Mouse (Mus musculus) right cerebral cortex, postnatal 4 days (tissue): Measurements from ENCODE around the gene Scimp.
"Not testable (repeated sequence)": the region's sequence is repeated elsewhere in the genome, so short reads cannot be mapped to it uniquely, and the experiment has no call there.

Experiments
- DNase-seq: peaks from one replicate; pipeline ENCODE4 v3.0.0-alpha.2; 2022

Gene Scimp

GRCm38 (mm10) chr11:70763936-70764808 is 48.2 kb downstream of the Scimp start, which contains the start of gene Zfp3:
TSS of gene Zfp3 (plus strand) at chr11:70764209.
- peak; percentile 74 for DNase-seq

GRCm38 (mm10) chr11:70763582-70763935 is 48.8 kb downstream of the Scimp start:
- DNase-seq: no peak

DNA sequence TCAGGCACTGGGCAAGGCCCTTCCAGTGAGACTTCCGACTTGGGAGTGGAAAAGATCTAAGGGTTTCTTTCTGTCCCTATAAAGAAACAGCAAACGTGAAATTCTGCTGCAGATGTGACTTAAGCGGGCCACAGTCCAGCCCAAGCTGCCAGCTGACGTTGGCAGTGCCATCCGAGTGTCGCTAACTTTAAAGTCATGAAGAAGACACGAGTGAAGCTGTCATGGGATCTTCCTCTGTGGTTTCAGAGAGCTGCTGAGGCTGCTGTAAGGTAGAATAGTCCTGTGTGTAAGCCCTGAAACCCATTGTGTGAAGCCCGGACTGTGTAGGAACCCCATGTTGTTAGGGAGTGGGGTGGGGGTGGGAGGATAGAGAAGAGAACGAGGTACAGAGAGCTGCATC is 49.7 kb downstream of the Scimp start:
- DNase-seq: no peak

GRCm38 (mm10) chr11:70760446-70760845 is 51.9 kb downstream of the Scimp start:
- not testable (repeated sequence) for DNase-seq

DNA sequence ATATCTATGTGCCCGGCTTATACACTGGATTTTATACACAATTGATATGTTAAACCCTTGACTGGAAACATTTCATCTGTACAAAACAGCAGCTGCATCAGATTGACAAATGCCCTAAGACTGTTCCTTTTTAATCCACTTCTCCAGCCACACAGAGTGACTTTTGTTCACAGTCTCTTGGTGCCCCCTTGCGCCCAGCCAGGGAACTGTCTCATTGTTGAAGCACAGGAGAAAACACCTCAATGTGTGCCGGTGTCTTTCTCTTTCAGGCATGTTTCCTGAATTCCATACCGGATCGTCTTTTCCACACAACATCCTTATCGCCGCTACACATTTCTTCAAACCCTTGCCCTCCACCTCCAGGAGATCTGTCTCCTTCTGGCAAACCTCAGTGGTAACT is 56.7 kb downstream of the Scimp start:
- DNase-seq: peak; percentile 94

- no peak for DNase-seq
These were observed 57.4 kb downstream of the Scimp start for GRCm38 (mm10) chr11:70754958-70755357.

DNA sequence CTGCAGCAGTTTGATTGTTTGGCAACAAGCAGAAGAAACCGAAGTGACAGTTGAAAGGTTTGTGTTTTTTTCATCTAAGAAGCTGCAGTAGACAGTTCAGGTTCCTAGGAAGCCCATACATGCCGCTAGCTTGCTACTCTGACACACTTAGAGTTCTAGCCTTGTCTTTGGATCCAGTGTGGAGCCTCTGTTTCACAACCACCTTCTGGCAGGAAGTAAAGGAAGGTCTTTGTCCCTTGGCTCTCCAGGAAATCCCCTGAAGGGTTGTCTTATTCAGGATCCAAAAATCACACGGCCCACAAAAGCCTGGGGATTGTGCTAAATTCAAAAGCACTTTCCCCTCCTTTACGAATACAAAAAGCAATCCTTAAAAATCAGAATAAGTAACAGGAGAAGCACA is 57.9 kb downstream of the Scimp start:
- no peak for DNase-seq

GRCm38 (mm10) chr11:70753146-70753545 is 59.2 kb downstream of the Scimp start:
- no peak for DNase-seq

- DNase-seq: no peak
These were observed 59.9 kb downstream of the Scimp start for GRCm38 (mm10) chr11:70752337-70753017.

DNA sequence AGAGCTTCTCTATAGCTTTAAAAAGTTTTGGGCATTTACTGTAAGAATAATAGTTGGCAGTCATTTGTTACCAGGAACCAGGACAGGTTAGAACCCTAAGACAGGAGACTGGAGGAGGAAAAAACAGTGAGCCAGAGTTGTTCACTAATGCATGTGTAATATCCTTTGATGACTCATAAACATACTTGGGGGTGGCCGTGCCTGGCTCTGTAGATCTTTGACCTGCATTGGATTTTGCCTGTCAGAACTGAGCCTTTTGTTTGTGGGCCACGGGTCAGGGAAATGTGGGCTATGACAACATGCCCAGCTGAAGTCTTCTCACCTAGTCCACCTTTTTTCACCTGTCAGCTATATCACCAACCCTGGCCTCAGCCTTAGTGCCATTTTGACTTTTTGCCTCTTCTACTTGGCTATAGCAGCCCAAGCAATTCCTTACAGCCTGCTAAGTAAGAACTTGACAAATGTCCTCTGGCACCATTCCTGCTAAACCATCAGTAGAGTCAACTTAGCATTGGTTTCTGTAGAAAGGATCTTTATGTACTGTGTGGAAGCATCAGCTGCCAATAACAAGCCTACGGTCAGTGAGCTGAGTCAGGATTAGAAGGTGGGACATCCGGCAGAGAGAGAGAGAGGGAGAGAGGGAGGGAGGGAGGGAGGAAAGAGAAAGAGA is 64.4 kb downstream of the Scimp start:
- DNase-seq: no peak

DNA sequence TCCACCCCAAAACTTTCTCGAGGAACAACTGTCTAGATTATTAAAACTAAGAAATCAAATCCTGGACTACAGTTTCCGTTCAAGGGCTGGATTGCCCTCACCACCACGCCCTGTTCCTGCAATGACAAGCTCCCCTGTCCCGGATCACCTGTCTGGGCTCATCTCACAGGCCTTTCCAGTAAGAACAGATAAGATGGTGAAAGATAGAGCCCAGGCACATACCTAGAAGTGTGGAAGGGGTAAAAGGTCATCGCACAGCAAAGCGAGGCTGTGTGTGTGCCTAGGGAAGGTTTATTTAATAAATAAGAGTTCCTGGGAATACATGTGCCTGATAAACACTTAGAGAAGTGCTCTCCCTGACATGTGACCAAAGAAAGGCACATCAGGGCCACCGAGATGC is 66.8 kb downstream of the Scimp start:
- no peak for DNase-seq

- peak; percentile 26 for DNase-seq
These were observed 69.6 kb downstream of the Scimp start for GRCm38 (mm10) chr11:70742581-70743459.

DNA sequence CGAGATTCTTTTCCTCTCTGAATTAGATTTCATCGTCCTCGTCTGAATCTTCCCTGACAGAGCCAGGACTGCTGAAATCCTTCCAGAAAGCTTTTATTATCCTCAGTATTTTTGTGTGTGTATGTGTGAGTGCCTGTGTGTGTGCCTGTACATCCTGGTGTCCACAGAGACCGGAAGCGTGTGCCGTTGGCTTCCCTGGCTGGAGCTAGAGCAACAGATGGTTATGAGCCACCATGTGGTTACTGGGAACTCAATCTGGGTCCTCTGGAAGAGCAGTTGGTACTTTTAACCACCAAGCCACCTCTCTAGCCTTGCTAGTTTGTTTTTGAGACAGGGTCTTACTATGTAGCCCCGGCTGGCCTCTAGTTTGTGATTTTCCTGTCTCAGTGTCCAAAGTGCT is 70.3 kb downstream of the Scimp start:
- DNase-seq: no peak

GRCm38 (mm10) chr11:70741603-70742002 is 70.8 kb downstream of the Scimp start:
- no peak for DNase-seq
